Mouse (Mus musculus) CH12.LX (cell line): ENCODE measurements at regions not wholly inside any gene's neighbourhood (a gene's known extent, or its start where the extent isn't known, plus 50 kb on each side); places are given as distances from the start of the nearest gene placed in this dataset.

Experiments used
- DNase-seq: peaks from one replicate; pipeline ENCODE4 v3.0.0-alpha.2; 2013; ENCODE audit errors: extremely low read depth
- H3K27ac ChIP-seq: 2 replicates; pipeline ENCODE4 v1.5.1; 2012; ENCODE audit warnings: low read depth, mild to moderate bottlenecking, control low read depth, moderate library complexity; ENCODE audit not compliant: insufficient read depth
- H3K27me3 ChIP-seq: replicated peaks from 2 replicates; pipeline ENCODE3; 2012; ENCODE audit warnings: inconsistent platforms
- H3K36me3 ChIP-seq, 2 experiments: replicated peaks in 1 of 2; 2 replicates each; pipeline versions ENCODE3 to v1.6.1; 2012; ENCODE audit warnings: inconsistent platforms in 1 of 2, low read length in 1 of 2, mild to moderate bottlenecking in 1 of 2, mixed read lengths in 1 of 2, moderate library complexity in 1 of 2; ENCODE audit not compliant: control insufficient read depth in 1 of 2, insufficient read depth in 1 of 2
- H3K4me1 ChIP-seq, 2 experiments: 2 replicates each; pipeline ENCODE4 v1.6.1; 2012; ENCODE audit warnings: inconsistent platforms in 1 of 2, moderate library complexity in 1 of 2; ENCODE audit not compliant: insufficient read depth in 2 of 2, control insufficient read depth in 1 of 2
- H3K4me2 ChIP-seq: 2 replicates; pipeline ENCODE4 v1.6.1; 2012; ENCODE audit warnings: low read depth, mild to moderate bottlenecking, control low read depth; ENCODE audit not compliant: poor library complexity, insufficient read depth, severe bottlenecking
- H3K4me3 ChIP-seq, 3 experiments: fragments of 150-350 bp in 1 of 3; sonication (generic) in 1 of 3; replicated peaks in 1 of 3; 2 replicates each; pipeline versions ENCODE3 to v1.5.1; 2011 to 2012; ENCODE audit warnings: low read depth in 2 of 3, low read length in 2 of 3, mild to moderate bottlenecking in 2 of 3, moderate library complexity in 2 of 3, control low read depth in 1 of 3, improper control_type of control experiment in 1 of 3, inconsistent platforms in 1 of 3, mixed read lengths in 1 of 3; ENCODE audit not compliant: poor library complexity in 1 of 3
- H3K79me2 ChIP-seq: replicated peaks from 2 replicates; pipeline ENCODE4 v1.6.1; 2012; ENCODE audit warnings: mild to moderate bottlenecking, moderate library complexity; ENCODE audit not compliant: control insufficient read depth, poor library complexity, insufficient read depth, severe bottlenecking; ENCODE audit errors: extremely low read depth
- H3K9ac ChIP-seq: 2 replicates; pipeline ENCODE4 v1.6.1; 2012; ENCODE audit warnings: low read depth, mild to moderate bottlenecking, control low read depth, moderate library complexity; ENCODE audit not compliant: insufficient read depth
- H3K9me3 ChIP-seq: replicated peaks from 2 replicates; pipeline ENCODE3; 2012; ENCODE audit warnings: low read length, inconsistent platforms, mixed read lengths
- BHLHE40 ChIP-seq: IDR thresholded peaks from 2 replicates; pipeline ENCODE4 v1.6.1; 2011; ENCODE audit warnings: mild to moderate bottlenecking, low read depth, low read length, improper control_type of control experiment
- CHD1 ChIP-seq: IDR thresholded peaks from 2 replicates; pipeline ENCODE4 v1.6.1; 2012; ENCODE audit warnings: low read depth, low read length, improper control_type of control experiment, inconsistent platforms
- CTCF ChIP-seq, 2 experiments: IDR thresholded peaks in 1 of 2; conservative IDR thresholded peaks in 1 of 2; 2 replicates each; pipeline ENCODE4 v1.5.1; 2011 to 2012; ENCODE audit warnings: low read depth in 2 of 2, low read length in 2 of 2, improper control_type of control experiment in 1 of 2, inconsistent platforms in 1 of 2, mild to moderate bottlenecking in 1 of 2, moderate library complexity in 1 of 2
- E2F4 ChIP-seq: IDR thresholded peaks from 2 replicates; pipeline ENCODE4 v1.6.1; 2011; ENCODE audit warnings: low read depth, low read length, improper control_type of control experiment; ENCODE audit not compliant: insufficient replicate concordance
- ELF1 ChIP-seq: IDR thresholded peaks from 2 replicates; pipeline ENCODE4 v1.6.1; 2014; ENCODE audit warnings: low read depth, mild to moderate bottlenecking, inconsistent platforms, low read length, improper control_type of control experiment
- EP300 ChIP-seq: IDR thresholded peaks from 2 replicates; pipeline ENCODE4 v1.6.1; 2011; ENCODE audit warnings: low read length, improper control_type of control experiment
- ETS1 ChIP-seq: conservative IDR thresholded peaks from 2 replicates; pipeline ENCODE4 v1.6.1; 2012; ENCODE audit warnings: low read depth, mild to moderate bottlenecking, inconsistent platforms, low read length, improper control_type of control experiment, moderate library complexity
- HCFC1 ChIP-seq: IDR thresholded peaks from 2 replicates; pipeline ENCODE4 v1.6.1; 2012; ENCODE audit warnings: low read depth, mild to moderate bottlenecking, inconsistent platforms, low read length, improper control_type of control experiment
- IRF4 ChIP-seq: IDR thresholded peaks from 2 replicates; pipeline ENCODE4 v1.6.1; 2014; ENCODE audit warnings: low read depth, mild to moderate bottlenecking, inconsistent platforms, low read length, improper control_type of control experiment
- JUN ChIP-seq: IDR thresholded peaks from 2 replicates; pipeline ENCODE4 v1.6.1; 2011; ENCODE audit warnings: low read depth, mild to moderate bottlenecking, low read length, improper control_type of control experiment, moderate library complexity; ENCODE audit not compliant: insufficient read depth
- KAT2A ChIP-seq: IDR thresholded peaks from 2 replicates; pipeline ENCODE4 v1.6.1; 2012; ENCODE audit warnings: low read length, improper control_type of control experiment, inconsistent platforms; ENCODE audit not compliant: insufficient replicate concordance
- MAX ChIP-seq: IDR thresholded peaks from 2 replicates; pipeline ENCODE4 v1.6.1; 2011; ENCODE audit warnings: low read length, improper control_type of control experiment
- MEF2A ChIP-seq: IDR thresholded peaks from 2 replicates; pipeline ENCODE4 v1.6.1; 2014; ENCODE audit warnings: low read depth, mild to moderate bottlenecking, inconsistent platforms, low read length, improper control_type of control experiment, borderline replicate concordance
- MXI1 ChIP-seq: IDR thresholded peaks from 2 replicates; pipeline ENCODE4 v1.6.1; 2011; ENCODE audit warnings: mild to moderate bottlenecking, low read depth, low read length, improper control_type of control experiment
- MYC ChIP-seq: IDR thresholded peaks from 2 replicates; pipeline ENCODE4 v1.6.1; 2011; ENCODE audit warnings: low read depth, mild to moderate bottlenecking, improper control_type of control experiment, low read length
- NELFE ChIP-seq: IDR thresholded peaks from 2 replicates; pipeline ENCODE4 v1.6.1; 2011; ENCODE audit warnings: low read depth, low read length, improper control_type of control experiment
- NRF1 ChIP-seq: IDR thresholded peaks from 2 replicates; pipeline ENCODE4 v1.6.1; 2014; ENCODE audit warnings: low read depth, mild to moderate bottlenecking, inconsistent platforms, low read length, improper control_type of control experiment, moderate library complexity
- PAX5 ChIP-seq: IDR thresholded peaks from 2 replicates; pipeline ENCODE4 v1.6.1; 2012; ENCODE audit warnings: low read length, inconsistent platforms, mixed read lengths
- POLR2A ChIP-seq: IDR thresholded peaks from 2 replicates; pipeline ENCODE4 v1.6.1; 2011; ENCODE audit warnings: low read depth, mild to moderate bottlenecking, improper control_type of control experiment, low read length
- POLR2AphosphoS2 ChIP-seq: IDR thresholded peaks from 2 replicates; pipeline ENCODE4 v1.6.1; 2011; ENCODE audit warnings: low read depth, low read length, improper control_type of control experiment
- RAD21 ChIP-seq: IDR thresholded peaks from 2 replicates; pipeline ENCODE4 v1.6.1; 2011; ENCODE audit warnings: low read depth, mild to moderate bottlenecking, low read length, improper control_type of control experiment, moderate library complexity
- SIN3A ChIP-seq: IDR thresholded peaks from 2 replicates; pipeline ENCODE4 v1.6.1; 2012; ENCODE audit warnings: low read length, improper control_type of control experiment, inconsistent platforms
- SMC3 ChIP-seq: IDR thresholded peaks from 2 replicates; pipeline ENCODE4 v1.6.1; 2011; ENCODE audit warnings: low read depth, low read length, improper control_type of control experiment
- TBP ChIP-seq: conservative IDR thresholded peaks from 2 replicates; pipeline ENCODE4 v1.6.1; 2011; ENCODE audit warnings: low read depth, low read length, improper control_type of control experiment
- TCF12 ChIP-seq: IDR thresholded peaks from 2 replicates; pipeline ENCODE4 v1.6.1; 2014; ENCODE audit warnings: low read depth, mild to moderate bottlenecking, inconsistent platforms, low read length, improper control_type of control experiment
- USF1 ChIP-seq: IDR thresholded peaks from 2 replicates; pipeline ENCODE4 v1.6.1; 2014; ENCODE audit warnings: low read depth, mild to moderate bottlenecking, inconsistent platforms, low read length, improper control_type of control experiment
- USF2 ChIP-seq: conservative IDR thresholded peaks from 2 replicates; pipeline ENCODE4 v1.6.1; 2011; ENCODE audit warnings: low read depth, low read length, improper control_type of control experiment
- ZKSCAN1 ChIP-seq: IDR thresholded peaks from 2 replicates; pipeline ENCODE4 v1.6.1; 2012; ENCODE audit warnings: low read depth, inconsistent platforms, low read length, improper control_type of control experiment, borderline replicate concordance
- ZMIZ1 ChIP-seq: IDR thresholded peaks from 2 replicates; pipeline ENCODE4 v1.6.1; 2012; ENCODE audit warnings: low read depth, mild to moderate bottlenecking, inconsistent platforms, low read length, improper control_type of control experiment
- ZNF384 ChIP-seq: IDR thresholded peaks from 2 replicates; pipeline ENCODE4 v1.6.1; 2012; ENCODE audit warnings: low read depth, low read length, improper control_type of control experiment, inconsistent platforms
- dilution Hi-C: fragments of 300-500 bp; cut with MboI; formaldehyde crosslinking; loops from 2 replicates; pipeline ENCODE4 v1.14.3; 2020; ENCODE audit warnings: low sequenced_read_pairs; ENCODE audit not compliant: extremely low pct_unique_long_range_greater_than_20kb, extremely low pct_ligation_motif_present
- in situ Hi-C: fragments of 300-500 bp; cut with MboI; formaldehyde crosslinking; loops from 3 replicates; pipeline ENCODE4 v1.14.3; 2019; ENCODE audit warnings: low sequenced_read_pairs, low pct_ligation_motif_present, low pct_unique_long_range_greater_than_20kb, mixed read lengths

DNA sequence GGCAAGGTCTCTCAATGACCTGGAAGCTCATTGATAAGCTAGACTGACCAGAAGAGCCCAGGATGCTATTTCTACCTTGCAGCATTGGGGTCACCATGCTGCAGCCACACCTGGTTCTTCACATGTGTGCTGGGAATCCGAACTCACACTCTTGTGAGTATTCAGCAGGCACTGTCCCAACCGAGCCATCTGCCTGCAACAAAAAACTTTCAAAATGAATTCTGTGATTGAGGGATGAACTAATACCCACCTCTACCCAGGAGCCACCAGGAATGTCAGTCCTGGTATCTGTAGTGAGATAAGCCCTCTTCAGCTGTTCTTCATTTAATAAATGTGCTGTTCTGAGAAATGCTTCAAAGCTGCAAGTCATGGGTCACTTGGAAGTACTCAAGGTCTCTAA is 104.6 kb upstream of the Smad1 start:
- in situ Hi-C loops (no loop called here), dilution Hi-C loops (no loop called here)
- Histone ChIP-seq H3K9ac (no peak overlapping the region), H3K27me3 (no peaks in the 10 kb centered on the region), H3K27ac (no peak overlapping the region), H3K9me3 (no peaks in the 10 kb centered on the region), H3K4me2 (no peak overlapping the region), H3K36me3 (no peaks in the 10 kb centered on the region), H3K4me1 (peaks cover 6 to 8% of the 10 kb centered on the region in 2 experiments), H3K4me3 (no peak overlapping the region), H3K79me2 (no peaks in the 10 kb centered on the region)
- TF ChIP-seq RAD21 = no peak
- TF ChIP-seq POLR2AphosphoS2 = no peak
- TF ChIP-seq MYC = no peak
- no peak for TF ChIP-seq ZMIZ1
- no peak for TF ChIP-seq USF2
- no peak for TF ChIP-seq ZNF384
- no peak for TF ChIP-seq NRF1
- no peak for TF ChIP-seq BHLHE40
- no peak for TF ChIP-seq MAX
- TF ChIP-seq IRF4 = no peak
- no peak for TF ChIP-seq KAT2A
- no peak for TF ChIP-seq CTCF (conservative IDR thresholded peaks at IDR 0.05 in 1 of 2, IDR thresholded peaks at IDR 0.05 in 1 of 2; ENCODE audit: low read depth in 2 of 2, low read length in 2 of 2)
- no peak for TF ChIP-seq MXI1
- no peak for DNase-seq

DNA sequence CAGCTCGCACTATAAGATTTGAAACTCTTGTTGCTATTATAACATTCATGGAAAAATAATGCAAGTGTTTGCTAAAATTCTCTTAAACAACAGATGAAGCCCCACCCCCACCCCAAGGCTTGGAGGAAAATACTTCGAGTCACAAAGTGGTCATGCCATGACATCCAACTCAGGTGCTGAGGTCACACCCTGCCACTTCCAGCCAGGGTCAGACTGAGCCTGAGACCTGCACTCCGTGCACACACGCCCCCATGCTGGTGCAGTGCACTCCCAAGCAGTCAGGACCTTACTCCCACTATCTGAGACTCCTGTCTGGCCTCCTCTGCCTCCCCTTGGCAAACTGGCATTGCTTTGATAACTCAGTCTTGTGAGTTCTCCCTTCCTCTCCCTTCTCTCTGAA is 102.7 kb upstream of the Smad1 start:
- Histone ChIP-seq H3K36me3 (no peaks in the 10 kb centered on the region), H3K4me2 (no peak overlapping the region), H3K27me3 (no peaks in the 10 kb centered on the region), H3K27ac (no peak overlapping the region), H3K9me3 (no peaks in the 10 kb centered on the region), H3K4me3 (no peak overlapping the region), H3K9ac (no peak overlapping the region), H3K4me1 (peaks cover 11 to 27% of the 10 kb centered on the region in 2 experiments), H3K79me2 (no peaks in the 10 kb centered on the region)
- dilution Hi-C loops = no loop called here
- in situ Hi-C loops = no loop called here
- TF ChIP-seq JUN (no peak), TBP (no peak), ZKSCAN1 (no peak), NELFE (no peak), SIN3A (no peak), HCFC1 (no peak), POLR2AphosphoS2 (no peak), ETS1 (no peak), USF1 (no peak), TCF12 (no peak), POLR2A (no peak), EP300 (no peak), ELF1 (no peak), E2F4 (no peak), SMC3 (no peak), MAX (no peak), PAX5 (no peak), MEF2A (no peak), CHD1 (no peak)
- DNase-seq = no peak
